Mouse (Mus musculus) spleen, postnatal 14 days (tissue): Measurements from ENCODE around the gene Caprin1.

Experiments used
- DNase-seq, 2 experiments: peaks; one replicate each; pipeline ENCODE4 v3.0.0; 2021 to 2022; ENCODE audit warnings: low spot score in 2 of 2

The Caprin1 gene

DNA sequence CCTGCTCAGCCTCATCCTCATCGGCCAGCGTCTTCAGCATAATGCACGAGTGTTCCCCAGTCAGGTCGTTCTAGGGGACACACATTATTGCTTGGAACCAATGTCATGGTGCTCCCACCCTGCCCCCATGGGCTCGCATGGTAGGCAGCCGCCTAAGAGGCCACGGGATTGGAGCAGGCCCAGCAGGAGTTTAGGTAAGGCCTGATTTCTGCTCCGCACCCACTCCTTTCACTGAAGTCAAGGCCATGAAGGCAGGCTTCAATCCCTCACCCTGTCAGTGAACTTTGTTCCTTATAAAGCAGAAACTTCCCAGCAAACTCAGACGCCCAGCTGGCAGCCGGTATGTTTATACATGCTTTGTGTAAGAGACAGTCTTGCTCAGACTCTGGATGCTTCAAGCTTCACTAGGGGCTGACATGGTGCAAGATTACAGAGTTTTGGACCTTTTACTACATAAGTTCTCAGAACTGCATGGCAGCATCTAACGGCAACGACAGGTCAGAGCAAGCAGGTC, 69.4 kb downstream of the Caprin1 start:
- no peak for DNase-seq

DNA sequence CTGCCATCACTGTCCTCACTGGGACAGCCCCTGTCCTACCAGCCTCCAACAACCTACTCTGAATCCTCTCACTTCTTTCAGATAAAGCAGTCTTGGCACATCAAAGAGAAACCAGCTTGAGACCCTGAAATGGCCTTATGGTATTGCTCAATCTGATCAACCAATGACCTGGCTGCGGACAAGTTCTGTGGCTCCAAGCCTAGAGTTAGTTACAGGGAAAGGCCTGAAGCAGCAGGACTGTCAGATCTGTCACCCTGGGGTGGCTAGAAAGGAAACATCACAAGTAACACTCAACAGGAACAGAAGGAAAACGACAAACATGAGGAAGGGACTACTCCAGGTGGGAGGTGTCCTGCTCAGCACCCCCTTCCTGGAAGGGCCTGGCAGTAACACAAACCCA, 72.9 kb downstream of the Caprin1 start:
- no peak for DNase-seq

DNA sequence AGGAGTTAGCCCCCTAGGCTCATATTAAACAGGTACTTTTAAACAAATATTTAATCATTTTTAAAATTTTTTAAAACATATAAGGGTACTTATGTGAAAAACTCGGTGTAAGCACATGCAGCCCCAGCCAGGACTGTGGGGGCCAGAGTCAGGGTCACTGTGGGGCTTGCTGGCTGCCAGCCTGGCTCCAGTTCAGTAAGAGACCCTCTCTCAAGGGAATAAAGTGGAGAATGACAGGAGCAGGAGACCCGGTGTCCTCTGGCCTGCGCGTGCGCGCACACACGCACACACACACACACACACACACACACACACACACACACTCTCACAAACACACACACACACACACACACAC, 78.2 kb downstream of the Caprin1 start:
- no peak for DNase-seq

DNA sequence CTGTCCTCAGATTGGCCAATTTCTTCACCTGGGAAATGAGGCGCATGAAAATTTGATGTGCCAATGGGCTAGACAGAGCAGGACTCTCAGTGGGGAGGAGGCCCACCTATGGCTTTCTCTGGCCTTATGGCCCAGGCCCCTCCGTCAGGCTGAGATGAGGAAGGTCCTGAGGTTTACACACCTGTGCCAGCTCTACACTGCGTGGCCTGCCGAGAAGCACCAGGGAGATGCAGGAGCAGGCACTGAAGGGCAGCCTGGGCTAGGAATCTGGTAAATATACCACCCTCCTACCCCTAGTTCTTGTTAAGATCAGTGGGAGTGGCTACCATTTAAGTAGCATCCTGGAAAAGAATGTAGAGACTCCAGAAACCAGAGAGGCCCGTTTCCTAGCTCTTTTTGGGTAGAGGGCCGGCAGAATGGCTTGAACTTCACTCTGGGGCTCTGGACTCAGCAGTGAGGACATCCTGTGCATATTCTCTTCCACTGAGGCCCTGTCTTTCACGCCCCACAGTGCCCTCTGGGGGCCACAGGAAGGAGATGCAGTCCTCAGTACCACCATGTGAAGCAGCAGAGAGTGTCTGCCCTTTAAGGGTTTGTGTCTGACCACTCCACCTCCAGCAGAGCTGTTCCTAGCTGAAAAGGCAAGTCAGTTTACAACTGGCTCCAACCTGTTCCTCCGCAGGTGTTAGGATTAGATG, 78.7 kb downstream of the Caprin1 start:
- peak; percentile 38 to 58 for DNase-seq

DNA sequence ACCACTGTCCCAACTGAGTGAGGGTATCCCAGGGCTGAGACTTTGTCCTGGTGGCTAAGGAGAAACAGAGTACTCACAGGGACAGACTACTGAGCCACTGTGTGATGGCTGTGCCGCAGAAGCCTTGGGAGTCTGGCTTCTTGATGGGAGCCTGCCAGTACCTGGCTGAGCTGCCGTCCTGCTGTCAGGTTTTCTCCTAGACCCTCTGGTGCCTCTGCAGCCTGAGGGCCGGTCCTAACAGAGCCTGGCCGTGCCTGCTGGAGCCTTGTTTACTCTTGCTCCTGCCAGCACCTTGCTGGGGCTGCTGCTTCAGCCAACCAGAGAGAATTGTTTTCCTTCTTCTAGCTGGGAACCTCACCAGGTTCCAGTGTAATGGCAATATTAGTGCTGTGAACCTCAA, 83.0 kb downstream of the Caprin1 start:
- no peak for DNase-seq

DNA sequence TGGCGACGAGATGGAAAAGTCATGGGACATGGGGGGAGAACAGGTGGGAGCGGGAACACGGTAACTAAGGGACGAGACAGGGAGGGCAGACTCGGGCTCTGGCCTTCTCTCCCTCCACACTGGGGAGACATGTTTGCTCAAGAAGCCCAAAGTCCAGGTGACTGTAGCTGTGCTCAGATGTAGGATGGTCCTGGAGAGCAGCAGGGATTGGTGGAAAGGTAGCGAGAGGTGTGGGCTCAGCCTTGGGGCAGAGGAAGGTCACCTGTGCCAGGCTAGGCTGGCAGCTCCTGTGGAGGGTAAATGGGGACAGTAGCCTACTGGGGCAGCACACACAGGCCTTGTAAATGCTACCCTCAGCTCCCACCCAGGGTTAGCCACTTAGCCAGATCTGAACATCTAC, 83.6 kb downstream of the Caprin1 start:
- no peak for DNase-seq
